Mouse (Mus musculus): ENCODE measurements at regions not wholly inside any gene's neighbourhood (a gene's known extent, or its start where the extent isn't known, plus 50 kb on each side); places are given as distances from the start of the nearest gene placed in this dataset.

- CTCF ChIA-PET: no interaction called here
- POLR2A ChIA-PET: no interaction called here
Measured at GRCm38 (mm10) chr6:81714867-81715266, 208.6 kb upstream of the Gcfc2 start.

DNA sequence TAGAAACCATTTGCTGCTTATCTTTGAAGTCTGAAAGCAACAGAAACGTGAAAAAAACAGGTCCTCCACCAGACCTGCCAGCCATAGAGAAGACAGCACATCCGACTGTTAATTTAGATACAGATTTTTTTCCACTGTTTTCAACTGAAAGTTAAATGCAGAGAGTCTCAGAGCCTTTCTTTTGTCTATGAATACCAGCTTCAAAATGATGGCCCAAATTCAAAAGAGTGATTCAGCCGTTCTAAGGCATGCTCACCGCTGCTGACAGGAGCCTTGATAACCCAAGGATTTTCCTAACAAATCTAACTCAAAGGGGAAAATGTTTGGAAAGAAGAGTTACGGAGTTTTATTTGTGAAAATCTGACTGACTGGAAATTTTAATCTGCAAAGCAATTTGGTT is 207.1 kb upstream of the Gcfc2 start:
- ChIA-PET POLR2A (no interaction called here), CTCF (no interaction called here)

- CTCF ChIA-PET: no interaction called here
- POLR2A ChIA-PET: no interaction called here
Measured at GRCm38 (mm10) chr6:81724601-81725545, 198.6 kb upstream of the Gcfc2 start.

DNA sequence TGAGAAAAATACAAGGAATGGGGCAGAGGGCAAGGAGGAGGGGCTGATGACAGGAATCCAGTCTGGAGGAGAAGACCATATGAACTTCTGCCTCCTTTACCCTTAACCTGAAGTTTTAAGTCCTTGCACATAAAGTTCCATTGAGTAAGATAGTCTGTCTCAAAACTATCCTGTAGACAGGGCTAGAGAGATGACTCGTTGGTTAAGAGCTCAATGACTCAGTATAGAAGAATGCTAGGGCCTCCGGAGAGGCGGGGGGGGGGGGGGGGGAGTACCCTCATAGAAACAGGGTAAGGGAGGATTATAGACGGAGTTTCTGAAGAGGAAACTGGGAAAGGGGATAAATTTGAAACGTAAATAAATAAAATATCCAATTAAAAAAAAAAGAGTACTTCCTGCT is 191.8 kb upstream of the Gcfc2 start:
- ChIA-PET POLR2A (no interaction called here), CTCF (no interaction called here)

DNA sequence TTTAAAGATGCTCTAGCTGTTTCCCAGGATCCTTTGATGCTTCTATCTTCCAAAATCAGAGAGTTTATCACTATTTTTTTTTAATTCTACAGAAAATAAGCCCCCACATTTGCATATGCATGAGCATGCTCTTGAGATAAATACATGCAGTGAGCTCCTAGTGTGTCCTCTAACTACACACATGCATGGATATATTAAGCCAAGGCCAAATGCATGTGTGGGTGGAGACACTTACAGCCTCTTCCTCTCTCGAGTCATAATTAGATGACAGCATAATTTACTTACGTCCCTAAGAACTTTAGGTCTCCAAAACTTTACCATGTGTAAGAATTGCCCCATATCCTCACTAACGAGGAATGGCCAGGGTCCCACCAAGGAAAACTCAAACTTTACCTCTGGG is 189.9 kb upstream of the Gcfc2 start:
- ChIA-PET POLR2A (no interaction called here), CTCF (no interaction called here)

DNA sequence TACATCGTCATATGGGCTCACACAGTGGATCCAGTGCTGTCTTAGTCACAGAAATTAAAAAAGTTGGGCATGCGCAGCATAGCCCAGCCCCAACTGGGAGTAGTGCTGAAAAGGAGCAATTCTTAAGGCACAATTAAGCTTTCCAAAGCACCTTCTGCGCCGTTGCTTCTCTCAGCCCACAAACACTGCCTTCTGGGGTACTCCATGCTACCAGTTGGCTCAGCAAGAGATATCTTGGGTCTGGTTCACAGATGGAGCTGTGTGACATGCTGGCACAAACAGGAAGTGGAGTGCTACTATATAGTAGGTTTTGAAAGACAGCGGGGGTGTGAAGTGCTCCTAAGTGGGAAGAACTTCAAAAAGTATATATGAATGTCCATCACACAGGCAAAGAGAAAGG is 185.0 kb upstream of the Gcfc2 start:
- ChIA-PET POLR2A (no interaction called here), CTCF (no interaction called here)

- CTCF ChIA-PET: no interaction called here
- POLR2A ChIA-PET: no interaction called here
Measured at GRCm38 (mm10) chr6:81749681-81750080, 173.8 kb upstream of the Gcfc2 start.

GRCm38 (mm10) chr6:81751631-81752030 is 171.8 kb upstream of the Gcfc2 start:
- ChIA-PET CTCF (no interaction called here), POLR2A (interaction anchor here in 1 of 4 experiments (0.7 kb wide), 1 partner anchor 9 kb away, joined by 4 read pairs; no protein-coding TSS in a partner anchor)

GRCm38 (mm10) chr6:81756242-81756641 is 167.2 kb upstream of the Gcfc2 start:
- ChIA-PET POLR2A (no interaction called here), CTCF (no interaction called here)

DNA sequence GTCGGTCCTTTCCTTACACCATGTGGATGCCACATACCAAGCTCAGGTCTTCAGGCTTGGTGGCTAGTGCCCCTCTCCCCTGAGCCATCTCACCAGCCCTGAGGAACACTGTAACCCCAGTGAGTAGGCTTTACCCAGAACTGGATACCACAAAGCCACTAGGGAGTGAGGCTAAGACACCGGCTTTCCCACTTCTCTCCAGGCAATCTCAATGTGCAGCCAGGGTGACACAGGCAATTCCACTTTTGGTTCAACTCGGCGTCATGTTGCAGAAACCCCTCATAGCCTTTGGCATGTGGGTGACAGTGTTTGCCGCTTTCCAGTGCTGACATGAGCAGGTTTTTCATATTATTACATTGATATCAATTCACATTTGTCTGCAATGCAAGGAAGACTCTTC is 164.6 kb upstream of the Gcfc2 start:
- ChIA-PET CTCF (no interaction called here), POLR2A (no interaction called here)

DNA sequence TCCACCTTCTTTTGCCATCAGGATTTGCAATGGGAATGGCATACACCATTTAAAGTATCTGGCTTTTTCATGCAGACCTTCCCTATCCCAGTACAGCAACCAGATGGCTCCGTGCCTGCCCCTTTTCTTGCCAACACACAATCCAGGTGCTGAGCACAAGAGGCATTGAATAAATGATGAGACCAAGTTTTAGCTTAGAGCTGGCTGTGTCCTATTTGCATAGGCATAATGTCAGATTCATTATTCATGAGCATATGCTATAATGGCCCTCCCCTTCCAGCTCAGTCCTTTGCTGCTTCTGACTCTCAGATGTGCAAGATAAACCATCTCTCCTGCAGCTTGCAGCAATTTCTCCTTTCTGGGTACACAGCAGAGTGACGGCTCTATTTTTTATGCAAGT is 163.3 kb upstream of the Gcfc2 start:
- ChIA-PET CTCF (interaction anchor here in 1 of 4 experiments (0.6 kb wide), 1 partner anchor 375 kb away, joined by 3 read pairs; no protein-coding TSS in a partner anchor), POLR2A (interaction anchor here in 1 of 4 experiments (0.7 to 1.0 kb wide), 2 partner anchors 8 to 40 kb away, joined by 3 to 4 read pairs; no protein-coding TSS in a partner anchor)

DNA sequence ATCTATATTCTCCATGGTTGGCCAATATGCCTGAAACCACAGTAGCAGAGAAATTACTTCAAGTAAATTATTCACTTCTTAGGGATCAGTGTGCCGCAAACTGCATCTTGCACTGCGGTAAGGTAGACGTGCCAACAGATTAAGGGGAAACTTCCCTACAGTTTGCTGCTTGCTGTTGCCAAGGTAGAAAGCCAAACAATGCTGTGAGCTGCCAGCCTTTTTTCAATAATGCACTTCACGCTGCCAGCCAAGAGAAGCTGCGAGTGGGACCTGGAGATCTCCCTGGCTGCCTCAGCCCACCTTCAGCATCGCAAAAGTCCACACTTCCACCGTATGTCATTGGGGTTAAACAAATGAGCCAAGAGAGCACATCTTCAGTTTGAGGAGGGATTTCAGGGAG is 157.6 kb upstream of the Gcfc2 start:
- CTCF ChIA-PET: no interaction called here

GRCm38 (mm10) chr6:81766800-81767199 is 156.7 kb upstream of the Gcfc2 start:
- ChIA-PET POLR2A (no interaction called here), CTCF (no interaction called here)

More for the DNA sequence above, 157.6 kb upstream of the Gcfc2 start:
- POLR2A ChIA-PET: no interaction called here

GRCm38 (mm10) chr6:81768669-81769537 is 154.6 kb upstream of the Gcfc2 start:
- ChIA-PET CTCF (no interaction called here), POLR2A (no interaction called here)

DNA sequence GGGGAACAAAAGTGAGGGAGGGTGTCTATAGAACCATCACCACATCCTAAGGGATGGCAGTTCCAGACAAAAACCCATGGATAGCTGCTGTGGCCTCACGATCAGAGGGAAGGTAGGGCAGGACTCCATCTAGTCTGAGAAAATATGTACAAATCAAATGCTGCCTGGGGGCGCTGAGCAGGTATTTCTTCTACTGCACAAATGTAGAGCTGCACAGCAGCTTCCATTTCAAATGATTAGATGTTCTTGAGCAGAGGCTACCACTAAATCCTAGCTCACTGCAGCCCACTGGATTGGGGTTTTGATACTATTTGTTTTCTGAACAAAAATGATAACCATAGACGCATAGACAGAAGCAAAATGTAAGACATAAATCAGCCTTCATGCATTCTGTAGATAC is 153.2 kb upstream of the Gcfc2 start:
- ChIA-PET POLR2A (interaction anchor here in 1 of 4 experiments (0.5 kb wide), 1 partner anchor 26 kb away, joined by 3 read pairs; no protein-coding TSS in a partner anchor), CTCF (no interaction called here)

- POLR2A ChIA-PET: no interaction called here
- CTCF ChIA-PET: no interaction called here
Measured at GRCm38 (mm10) chr6:81771862-81772261, 151.6 kb upstream of the Gcfc2 start.

DNA sequence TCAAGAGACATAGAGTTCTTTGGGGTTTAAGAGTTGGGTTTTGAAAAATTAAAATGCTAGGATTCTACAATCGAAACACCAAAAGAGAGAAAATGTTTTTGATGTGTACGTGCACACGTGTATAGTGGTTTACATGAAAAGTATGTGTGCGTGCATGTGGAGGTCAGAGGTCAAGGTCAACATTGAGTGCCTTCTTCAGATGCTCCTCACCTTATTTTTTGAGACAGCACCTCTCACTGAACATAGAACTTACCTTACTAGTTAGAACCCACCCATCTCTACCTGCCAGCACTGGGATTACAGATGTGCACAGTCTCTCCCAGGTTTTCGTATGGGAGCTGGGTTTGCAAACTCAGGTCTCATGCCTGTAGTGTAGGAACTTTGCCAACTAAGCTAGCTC is 141.3 kb upstream of the Gcfc2 start:
- ChIA-PET POLR2A (no interaction called here), CTCF (no interaction called here)

DNA sequence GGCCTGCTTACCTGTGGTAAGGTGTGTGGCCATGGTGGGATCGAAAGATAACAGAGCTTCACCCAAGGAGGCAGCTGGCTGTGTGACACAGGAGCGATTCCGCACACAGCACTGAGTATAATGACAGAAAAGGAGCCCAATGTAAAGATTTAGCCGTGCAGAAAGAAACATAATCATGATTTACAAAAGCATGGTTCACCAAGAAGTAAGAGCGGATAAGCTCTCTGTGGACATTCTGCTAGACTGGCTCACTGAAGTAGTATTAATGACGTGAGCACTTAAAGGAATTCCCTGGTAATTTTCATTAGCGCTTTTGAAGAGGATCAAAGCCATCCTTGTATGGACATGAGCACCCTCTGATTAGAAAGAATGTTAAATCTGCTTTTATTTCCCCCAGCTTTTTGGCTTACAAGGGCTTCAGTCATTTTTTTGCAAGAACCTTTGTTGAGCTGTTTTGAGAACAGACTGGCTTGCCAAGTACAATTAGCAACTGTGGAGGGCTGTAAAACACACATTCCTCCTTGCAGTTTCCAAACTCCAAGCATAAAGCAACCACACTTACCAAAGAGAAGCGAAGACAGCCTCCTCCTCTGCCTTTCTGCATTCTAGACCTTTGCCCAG is 140.5 kb upstream of the Gcfc2 start:
- CTCF ChIA-PET: interaction anchor here in 1 of 4 experiments (0.9 kb wide), 1 partner anchor 12 kb away, joined by 3 read pairs; no protein-coding TSS in a partner anchor
- POLR2A ChIA-PET: no interaction called here

GRCm38 (mm10) chr6:81795281-81795680 is 128.2 kb upstream of the Gcfc2 start:
- CTCF ChIA-PET: interaction anchor here (0.5 to 1.2 kb wide), 11 partner anchors 9 to 1460 kb away, joined by 3 to 5 read pairs (median 3); partner anchors contain the start of gene Gcfc2 (in 1 of the 4)
- POLR2A ChIA-PET: no interaction called here

DNA sequence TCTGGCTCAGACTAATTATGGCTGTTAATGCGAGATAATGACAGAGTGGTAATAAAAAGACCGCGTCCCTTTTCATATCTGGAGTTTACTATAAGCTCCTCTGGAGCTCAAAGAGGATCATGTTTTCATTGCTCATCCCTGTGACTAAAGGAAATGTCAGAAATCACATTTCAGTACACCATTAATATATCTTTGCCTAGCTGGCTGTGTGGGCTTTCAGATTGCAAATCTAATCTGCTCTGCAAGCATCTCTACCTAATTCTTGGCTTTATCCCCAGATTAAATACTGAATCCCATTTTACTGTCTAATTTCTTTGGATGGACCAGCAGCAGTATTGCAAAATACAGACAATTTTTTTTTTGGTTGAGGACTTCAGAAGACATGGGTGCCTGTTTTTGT is 122.6 kb upstream of the Gcfc2 start:
- POLR2A ChIA-PET: no interaction called here
- CTCF ChIA-PET: no interaction called here
